Mouse (Mus musculus): ENCODE results near the gene Hsd17b1. TPM values are rescaled to one million over a fixed set of nuclear protein-coding genes. Genes with fewer than 3 reads are reported as not detected.

The Hsd17b1 gene
- polyA plus RNA-seq (2015; fragmentation: Nextera tagmentation; extraction: Ambion mirVana) = 0.22 and 0.29 TPM in 2 replicates

- no peaks in the 10 kb centered on the region; the same call in 1 of the 2 replicates for H3K36me3 ChIP-seq
- H3K9ac ChIP-seq (replicated peaks) = no peak within 1 kb of the TSS
- 67% methylated on average over 9 of the region's 9 CpGs for WGBS
- H3K4me2 ChIP-seq = no peak within 1 kb of the TSS
- H3K9me3 ChIP-seq (replicated peaks) = no peaks in the 10 kb centered on the region
- no peak within 1 kb of the TSS for H3K27ac ChIP-seq (replicated peaks)
- peaks cover 41% of the 10 kb centered on the region for H3K27me3 ChIP-seq (replicated peaks)
- no peak within 1 kb of the TSS for H3K4me3 ChIP-seq (replicated peaks)
- ATAC-seq (ENCODE audit: low FRiP score) = no peak
- H3K4me1 ChIP-seq = peaks cover 22% of the 10 kb centered on the region
These were observed at the start of gene Hsd17b1 for GRCm38 (mm10) chr11:101078121-101078520. Hsd17b1 (plus strand) TSS chr11:101078411.

- no peak overlapping the region for H3K9ac ChIP-seq (replicated peaks)
- H3K27me3 ChIP-seq (replicated peaks) = no peaks in the 10 kb centered on the region
- no peak overlapping the region for H3K4me2 ChIP-seq
- H3K27ac ChIP-seq (replicated peaks) = no peak overlapping the region
- H3K36me3 ChIP-seq = peaks cover 83% of the 10 kb centered on the region
- ATAC-seq (ENCODE audit: low FRiP score) = no peak
- WGBS = 88% methylated on average over 8 of the region's 8 CpGs
- H3K9me3 ChIP-seq (replicated peaks) = no peaks in the 10 kb centered on the region
- no peaks in the 10 kb centered on the region for H3K4me1 ChIP-seq
- H3K4me3 ChIP-seq (replicated peaks) = no peak overlapping the region
These were observed 48.9 kb upstream of the Hsd17b1 start for GRCm38 (mm10) chr11:101029320-101029719.

GRCm38 (mm10) chr11:101030136-101030807, 47.9 kb upstream of the Hsd17b1 start:
- H3K4me2 ChIP-seq = no peak overlapping the region
- H3K4me1 ChIP-seq = no peaks in the 10 kb centered on the region
- H3K27ac ChIP-seq (replicated peaks) = no peak overlapping the region
- no peaks in the 10 kb centered on the region for H3K9me3 ChIP-seq (replicated peaks)
- peaks cover 86% of the 10 kb centered on the region for H3K36me3 ChIP-seq
- ATAC-seq (ENCODE audit: low FRiP score) = no peak
- H3K4me3 ChIP-seq (replicated peaks) = no peak overlapping the region
- no peaks in the 10 kb centered on the region for H3K27me3 ChIP-seq (replicated peaks)
- no peak overlapping the region for H3K9ac ChIP-seq (replicated peaks)
- WGBS = 89% methylated on average over 10 of the region's 10 CpGs

GRCm38 (mm10) chr11:101030808-101031156, 47.4 kb upstream of the Hsd17b1 start:
- Histone ChIP-seq H3K9me3 (replicated peaks) (no peaks in the 10 kb centered on the region), H3K4me2 (no peak overlapping the region), H3K9ac (replicated peaks) (no peak overlapping the region), H3K27me3 (replicated peaks) (no peaks in the 10 kb centered on the region), H3K4me3 (replicated peaks) (no peak overlapping the region), H3K4me1 (no peaks in the 10 kb centered on the region), H3K36me3 (peaks cover 86% of the 10 kb centered on the region), H3K27ac (replicated peaks) (no peak overlapping the region)
- no peak for ATAC-seq (ENCODE audit: low FRiP score)
- 96% methylated on average over 4 of the region's 4 CpGs for WGBS

- H3K36me3 ChIP-seq = peaks cover 86% of the 10 kb centered on the region
- WGBS = 96% methylated on average over 1 of the region's 1 CpGs
- no peak overlapping the region for H3K4me2 ChIP-seq
- no peak for ATAC-seq (ENCODE audit: low FRiP score)
- H3K9ac ChIP-seq (replicated peaks) = no peak overlapping the region
- no peaks in the 10 kb centered on the region for H3K4me1 ChIP-seq
- H3K27ac ChIP-seq (replicated peaks) = no peak overlapping the region
- no peaks in the 10 kb centered on the region for H3K9me3 ChIP-seq (replicated peaks)
- H3K4me3 ChIP-seq (replicated peaks) = no peak overlapping the region
- no peaks in the 10 kb centered on the region for H3K27me3 ChIP-seq (replicated peaks)
These were observed 46.7 kb upstream of the Hsd17b1 start for GRCm38 (mm10) chr11:101031470-101031869.

- Histone ChIP-seq H3K36me3 (peaks cover 86% of the 10 kb centered on the region), H3K27ac (replicated peaks) (no peak overlapping the region), H3K4me3 (replicated peaks) (no peak overlapping the region), H3K4me2 (no peak overlapping the region), H3K27me3 (replicated peaks) (no peaks in the 10 kb centered on the region), H3K4me1 (no peaks in the 10 kb centered on the region), H3K9ac (replicated peaks) (no peak overlapping the region), H3K9me3 (replicated peaks) (no peaks in the 10 kb centered on the region)
- WGBS = 95% methylated on average over 17 of the region's 17 CpGs
- no peak for ATAC-seq (ENCODE audit: low FRiP score)
These were observed 44.2 kb upstream of the Hsd17b1 start for GRCm38 (mm10) chr11:101033856-101034500.

- H3K36me3 ChIP-seq = peaks cover 90% of the 10 kb centered on the region
- H3K27ac ChIP-seq (replicated peaks) = no peak overlapping the region
- H3K27me3 ChIP-seq (replicated peaks) = no peaks in the 10 kb centered on the region
- H3K9me3 ChIP-seq (replicated peaks) = no peaks in the 10 kb centered on the region
- no peaks in the 10 kb centered on the region for H3K4me1 ChIP-seq
- H3K4me2 ChIP-seq = no peak overlapping the region
- H3K4me3 ChIP-seq (replicated peaks) = no peak overlapping the region
- no peak overlapping the region for H3K9ac ChIP-seq (replicated peaks)
- 92% methylated on average over 8 of the region's 8 CpGs for WGBS
- ATAC-seq (ENCODE audit: low FRiP score) = no peak
These were observed 43.4 kb upstream of the Hsd17b1 start for GRCm38 (mm10) chr11:101034614-101035327.

GRCm38 (mm10) chr11:101035328-101035695, 42.9 kb upstream of the Hsd17b1 start:
- Histone ChIP-seq H3K27ac (replicated peaks) (no peak overlapping the region), H3K4me2 (no peak overlapping the region), H3K9me3 (replicated peaks) (no peaks in the 10 kb centered on the region), H3K9ac (replicated peaks) (no peak overlapping the region), H3K27me3 (replicated peaks) (no peaks in the 10 kb centered on the region), H3K36me3 (peaks cover 90% of the 10 kb centered on the region), H3K4me1 (no peaks in the 10 kb centered on the region), H3K4me3 (replicated peaks) (no peak overlapping the region)
- 85% methylated on average over 4 of the region's 4 CpGs for WGBS
- ATAC-seq (ENCODE audit: low FRiP score) = no peak

GRCm38 (mm10) chr11:101037795-101038194, 40.4 kb upstream of the Hsd17b1 start:
- Histone ChIP-seq H3K9me3 (replicated peaks) (no peaks in the 10 kb centered on the region), H3K4me3 (replicated peaks) (no peak overlapping the region), H3K27ac (replicated peaks) (no peak overlapping the region), H3K4me2 (no peak overlapping the region), H3K4me1 (no peaks in the 10 kb centered on the region), H3K27me3 (replicated peaks) (no peaks in the 10 kb centered on the region), H3K9ac (replicated peaks) (no peak overlapping the region), H3K36me3 (peaks cover 92% of the 10 kb centered on the region)
- WGBS = 86% methylated on average over 10 of the region's 10 CpGs
- no peak for ATAC-seq (ENCODE audit: low FRiP score)

GRCm38 (mm10) chr11:101045826-101046225, 32.4 kb upstream of the Hsd17b1 start:
- H3K4me3 ChIP-seq (replicated peaks) = no peak overlapping the region
- no peaks in the 10 kb centered on the region for H3K9me3 ChIP-seq (replicated peaks)
- H3K4me1 ChIP-seq = no peaks in the 10 kb centered on the region
- H3K27me3 ChIP-seq (replicated peaks) = no peaks in the 10 kb centered on the region
- H3K27ac ChIP-seq (replicated peaks) = no peak overlapping the region
- peaks cover 97% of the 10 kb centered on the region for H3K36me3 ChIP-seq
- no peak overlapping the region for H3K9ac ChIP-seq (replicated peaks)
- WGBS = 96% methylated on average over 4 of the region's 4 CpGs
- no peak overlapping the region for H3K4me2 ChIP-seq
- no peak for ATAC-seq (ENCODE audit: low FRiP score)

GRCm38 (mm10) chr11:101046440-101046839, 31.8 kb upstream of the Hsd17b1 start:
- Histone ChIP-seq H3K27me3 (replicated peaks) (no peaks in the 10 kb centered on the region), H3K27ac (replicated peaks) (no peak overlapping the region), H3K4me1 (no peaks in the 10 kb centered on the region), H3K9ac (replicated peaks) (no peak overlapping the region), H3K36me3 (peaks cover 98% of the 10 kb centered on the region), H3K4me2 (no peak overlapping the region), H3K9me3 (replicated peaks) (no peaks in the 10 kb centered on the region), H3K4me3 (replicated peaks) (no peak overlapping the region)
- ATAC-seq (ENCODE audit: low FRiP score) = no peak
- WGBS = 75% methylated on average over 9 of the region's 9 CpGs

GRCm38 (mm10) chr11:101047502-101047901, 30.7 kb upstream of the Hsd17b1 start:
- H3K9me3 ChIP-seq (replicated peaks) = no peaks in the 10 kb centered on the region
- no peaks in the 10 kb centered on the region for H3K4me1 ChIP-seq
- H3K4me3 ChIP-seq (replicated peaks) = no peak overlapping the region
- no peak overlapping the region for H3K4me2 ChIP-seq
- no peak overlapping the region for H3K9ac ChIP-seq (replicated peaks)
- H3K27ac ChIP-seq (replicated peaks) = no peak overlapping the region
- ATAC-seq (ENCODE audit: low FRiP score) = no peak
- H3K27me3 ChIP-seq (replicated peaks) = no peaks in the 10 kb centered on the region
- peaks cover 98% of the 10 kb centered on the region for H3K36me3 ChIP-seq
- 88% methylated on average over 3 of the region's 3 CpGs for WGBS
